Mouse (Mus musculus): ENCODE data around the gene Snx25. TPM values are rescaled to one million over a fixed set of nuclear protein-coding genes. Genes with fewer than 3 reads are reported as not detected.

Gene Snx25
- polyA plus RNA-seq, 1 experiment from 2014 or later, result 11.2 TPM

- H3K27me3 ChIP-seq, result no peaks in the 10 kb centered on the region
- no peaks in the 10 kb centered on the region for H3K9me3 ChIP-seq
- H3K27ac ChIP-seq (replicated peaks), result peak overlapping the region; percentile 98
- peak overlapping the region; percentile 73 for H3K9ac ChIP-seq
- ATAC-seq (ENCODE audit: low FRiP score, low read depth), result peak; percentile 99
- H3K4me2 ChIP-seq, result peak overlapping the region; percentile 82
- peaks cover 21% of the 10 kb centered on the region for H3K36me3 ChIP-seq
- 4% methylated on average over 53 of the region's 55 CpGs for WGBS
- H3K4me1 ChIP-seq (replicated peaks), result peaks cover 13% of the 10 kb centered on the region
- peak overlapping the region; percentile 57 for H3K4me3 ChIP-seq
Measured at GRCm38 (mm10) chr8:45999784-46000705, 151.9 kb downstream of the Snx25 start.

- 2% methylated on average over 22 of the region's 22 CpGs for WGBS
Measured at GRCm38 (mm10) chr8:45999138-45999783, 152.7 kb downstream of the Snx25 start, which contains the start of gene Lrp2bp. Gene Lrp2bp, plus strand, starts transcription at chr8:45999303.

GRCm38 (mm10) chr8:45998228-45998627 lies 153.7 kb downstream of the Snx25 start:
- H3K27me3 ChIP-seq, result no peaks in the 10 kb centered on the region
- peaks cover 13% of the 10 kb centered on the region for H3K4me1 ChIP-seq (replicated peaks)
- 87% methylated on average over 2 of the region's 2 CpGs for WGBS
- H3K9me3 ChIP-seq, result no peaks in the 10 kb centered on the region
- H3K4me3 ChIP-seq, result peak overlapping the region; percentile 57; the same call in 1 of the 2 replicates
- peak overlapping the region; percentile 82 for H3K4me2 ChIP-seq
- ATAC-seq (ENCODE audit: low FRiP score, low read depth), result no peak
- H3K36me3 ChIP-seq, result peaks cover 25% of the 10 kb centered on the region
- H3K9ac ChIP-seq, result no peak overlapping the region
- H3K27ac ChIP-seq (replicated peaks), result no peak overlapping the region

More at GRCm38 (mm10) chr8:45999138-45999783, 152.7 kb downstream of the Snx25 start, which contains the start of gene Lrp2bp:
- Histone ChIP-seq H3K4me2 (peak within 1 kb of the TSS; percentile 82), H3K4me3 (peak within 1 kb of the TSS; percentile 57), H3K9ac (peak within 1 kb of the TSS; percentile 73), H3K27me3 (no peaks in the 10 kb centered on the region), H3K36me3 (peaks cover 21% of the 10 kb centered on the region), H3K9me3 (no peaks in the 10 kb centered on the region), H3K4me1 (replicated peaks) (peaks cover 13% of the 10 kb centered on the region), H3K27ac (replicated peaks) (peak within 1 kb of the TSS; percentile 98)
- ATAC-seq (ENCODE audit: low FRiP score, low read depth), result peak; percentile 4; the same call in 1 of the 2 replicates

- Histone ChIP-seq H3K9ac (no peak overlapping the region), H3K36me3 (peaks cover 32% of the 10 kb centered on the region), H3K27me3 (no peaks in the 10 kb centered on the region), H3K4me1 (replicated peaks) (peaks cover 13% of the 10 kb centered on the region), H3K4me3 (no peak overlapping the region), H3K9me3 (no peaks in the 10 kb centered on the region), H3K4me2 (no peak overlapping the region), H3K27ac (replicated peaks) (no peak overlapping the region)
- WGBS, result 91% methylated on average over 3 of the region's 3 CpGs
- ATAC-seq (ENCODE audit: low FRiP score, low read depth), result no peak
Measured at GRCm38 (mm10) chr8:45995576-45995975, 156.4 kb downstream of the Snx25 start.

- H3K36me3 ChIP-seq, result peaks cover 32% of the 10 kb centered on the region
- no peaks in the 10 kb centered on the region for H3K9me3 ChIP-seq
- ATAC-seq (ENCODE audit: low FRiP score, low read depth), result no peak
- WGBS, result 93% methylated on average over 2 of the region's 2 CpGs
- no peaks in the 10 kb centered on the region for H3K27me3 ChIP-seq
- no peak overlapping the region for H3K4me2 ChIP-seq
- no peak overlapping the region for H3K27ac ChIP-seq (replicated peaks)
- no peak overlapping the region for H3K9ac ChIP-seq
- H3K4me1 ChIP-seq (replicated peaks), result peaks cover 10% of the 10 kb centered on the region
- H3K4me3 ChIP-seq, result no peak overlapping the region
Measured at GRCm38 (mm10) chr8:45994111-45994510, 157.8 kb downstream of the Snx25 start.

GRCm38 (mm10) chr8:45990631-45991310 lies 161.2 kb downstream of the Snx25 start:
- H3K4me2 ChIP-seq, result no peak overlapping the region
- 92% methylated on average over 4 of the region's 4 CpGs for WGBS

GRCm38 (mm10) chr8:45988189-45988588 lies 163.8 kb downstream of the Snx25 start:
- ATAC-seq (ENCODE audit: low FRiP score, low read depth), result no peak
- H3K9me3 ChIP-seq, result no peaks in the 10 kb centered on the region
- H3K9ac ChIP-seq, result no peak overlapping the region
- 70% methylated on average over 2 of the region's 2 CpGs for WGBS
- no peak overlapping the region for H3K4me3 ChIP-seq
- no peak overlapping the region for H3K4me2 ChIP-seq
- H3K27me3 ChIP-seq, result no peaks in the 10 kb centered on the region
- peaks cover 24% of the 10 kb centered on the region for H3K36me3 ChIP-seq
- no peak overlapping the region for H3K27ac ChIP-seq (replicated peaks)
- H3K4me1 ChIP-seq (replicated peaks), result no peaks in the 10 kb centered on the region

More at GRCm38 (mm10) chr8:45990631-45991310, 161.2 kb downstream of the Snx25 start:
- Histone ChIP-seq H3K36me3 (peaks cover 26% of the 10 kb centered on the region), H3K4me3 (no peak overlapping the region), H3K27me3 (no peaks in the 10 kb centered on the region), H3K9me3 (no peaks in the 10 kb centered on the region), H3K4me1 (replicated peaks) (no peaks in the 10 kb centered on the region), H3K9ac (no peak overlapping the region), H3K27ac (replicated peaks) (no peak overlapping the region)
- ATAC-seq (ENCODE audit: low FRiP score, low read depth), result no peak

- no peak overlapping the region for H3K27ac ChIP-seq (replicated peaks)
- H3K9ac ChIP-seq, result no peak overlapping the region
- WGBS, result 88% methylated on average over 3 of the region's 3 CpGs
- no peak overlapping the region for H3K4me2 ChIP-seq
- peaks cover 28% of the 10 kb centered on the region for H3K36me3 ChIP-seq
- H3K9me3 ChIP-seq, result no peaks in the 10 kb centered on the region
- H3K27me3 ChIP-seq, result no peaks in the 10 kb centered on the region
- no peaks in the 10 kb centered on the region for H3K4me1 ChIP-seq (replicated peaks)
- ATAC-seq (ENCODE audit: low FRiP score, low read depth), result no peak
- H3K4me3 ChIP-seq, result no peak overlapping the region
Measured at GRCm38 (mm10) chr8:45986665-45987064, 165.3 kb downstream of the Snx25 start.

Other genes starting within 250 kb of the Snx25 start
- 0.09 and 0.21 TPM in 2 replicates for gene Ccdc110, start 217.5 kb downstream of the Snx25 start, polyA plus RNA-seq (2015; fragmentation: Nextera tagmentation; extraction: Ambion mirVana)
- gene 1700029J07Rik, start 176.9 kb downstream of the Snx25 start, polyA plus RNA-seq (2015; fragmentation: Nextera tagmentation; extraction: Ambion mirVana), result 5.7 and 6.1 TPM in 2 replicates
- 66.9 and 69.8 TPM in 2 replicates for gene Ufsp2, start 176.6 kb downstream of the Snx25 start, polyA plus RNA-seq (2015; fragmentation: Nextera tagmentation; extraction: Ambion mirVana)
- gene Lrp2bp, start 152.9 kb downstream of the Snx25 start, polyA plus RNA-seq (2015; fragmentation: Nextera tagmentation; extraction: Ambion mirVana), result 0.43 and 0.51 TPM in 2 replicates
- gene Ankrd37, start 146.5 kb downstream of the Snx25 start, polyA plus RNA-seq (2015; fragmentation: Nextera tagmentation; extraction: Ambion mirVana), result 38.4 and 45.2 TPM in 2 replicates
- 21.3 and 22.4 TPM in 2 replicates for gene Cfap97, start 388 bp downstream of the Snx25 start, polyA plus RNA-seq (2015; fragmentation: Nextera tagmentation; extraction: Ambion mirVana)
- gene Slc25a4, start 59.1 kb upstream of the Snx25 start, polyA plus RNA-seq (2015; fragmentation: Nextera tagmentation; extraction: Ambion mirVana), result 920 and 933 TPM in 2 replicates
- 1.2 and 1.3 TPM in 2 replicates for gene Helt, start 142.5 kb upstream of the Snx25 start, polyA plus RNA-seq (2015; fragmentation: Nextera tagmentation; extraction: Ambion mirVana)